Mouse (Mus musculus) neural tube, embryonic 13.5 days (tissue): ENCODE measurements around the gene Gabrb1. TPM values are rescaled to one million over a fixed set of nuclear protein-coding genes. Genes with fewer than 3 reads are reported as not detected.

Experiments
- ATAC-seq: fragments of 200-750 bp; cut with Nextera tagmentation; 2 replicates; pipeline ENCODE4 v1.8.0; 2017; ENCODE audit warnings: low read depth, mild to moderate bottlenecking, moderate TSS enrichment, moderate library complexity
- H3K27ac ChIP-seq: fragments of 300-500 bp; sonication (generic); replicated peaks from 2 replicates; pipeline ENCODE4 v1.5.1; 2015; ENCODE audit warnings: moderate library complexity, mild to moderate bottlenecking, inconsistent platforms
- H3K27me3 ChIP-seq: fragments of 300-500 bp; sonication (generic); 2 replicates; pipeline ENCODE4 v1.6.1; 2015; ENCODE audit warnings: mild to moderate bottlenecking, inconsistent platforms
- H3K36me3 ChIP-seq: fragments of 300-500 bp; sonication (generic); 2 replicates; pipeline ENCODE4 v1.6.1; 2015; ENCODE audit warnings: mild to moderate bottlenecking, inconsistent platforms
- H3K4me1 ChIP-seq: fragments of 300-500 bp; sonication (generic); replicated peaks from 2 replicates; pipeline ENCODE4 v1.6.1; 2015; ENCODE audit warnings: inconsistent platforms
- H3K4me2 ChIP-seq: fragments of 300-500 bp; sonication (generic); 2 replicates; pipeline ENCODE4 v1.6.1; 2015; ENCODE audit warnings: inconsistent platforms, mild to moderate bottlenecking, moderate library complexity
- H3K4me3 ChIP-seq: fragments of 300-500 bp; sonication (generic); 2 replicates; pipeline ENCODE4 v1.5.1; 2015; ENCODE audit warnings: mild to moderate bottlenecking, inconsistent platforms
- H3K9ac ChIP-seq: fragments of 300-500 bp; sonication (generic); 2 replicates; pipeline ENCODE4 v1.6.1; 2015; ENCODE audit warnings: moderate library complexity, mild to moderate bottlenecking, inconsistent platforms
- H3K9me3 ChIP-seq: fragments of 300-500 bp; sonication (generic); 2 replicates; pipeline ENCODE4 v1.6.1; 2016; ENCODE audit warnings: inconsistent platforms
- WGBS: fragments of 180-500 bp; shearing (Covaris S2); methylation state at CpG from one replicate; pipeline ENCODE4 v1.1.7; 2015; 5-methylcytosine and 5-hydroxymethylcytosine counted together
- polyA plus RNA-seq: library from polyadenylated mRNA; unstranded; fragments of >200 nt; fragmentation: Nextera tagmentation; extraction: Ambion mirVana; gene quantifications from 2 replicates; pipeline ENCODE4 v1.2.1, GENCODE M21; 2015

Gene Gabrb1
- polyA plus RNA-seq, 1 experiment from 2014 or later = 8.7 TPM

GRCm38 (mm10) chr5:72170067-72170466 is 512.2 kb downstream of the Gabrb1 start:
- Histone ChIP-seq H3K4me1 (peaks cover 19% of the 10 kb centered on the region), H3K27ac (no peak overlapping the region), H3K4me3 (no peak overlapping the region), H3K36me3 (0 out of 2 replicates have a peak, but pooled peaks cover 2% of the 10 kb centered on the region), H3K9ac (no peak overlapping the region), H3K9me3 (no peaks in the 10 kb centered on the region), H3K27me3 (no peaks in the 10 kb centered on the region), H3K4me2 (no peak overlapping the region)
- 72% methylated on average over 6 of the region's 6 CpGs for WGBS
- no peak for ATAC-seq

DNA sequence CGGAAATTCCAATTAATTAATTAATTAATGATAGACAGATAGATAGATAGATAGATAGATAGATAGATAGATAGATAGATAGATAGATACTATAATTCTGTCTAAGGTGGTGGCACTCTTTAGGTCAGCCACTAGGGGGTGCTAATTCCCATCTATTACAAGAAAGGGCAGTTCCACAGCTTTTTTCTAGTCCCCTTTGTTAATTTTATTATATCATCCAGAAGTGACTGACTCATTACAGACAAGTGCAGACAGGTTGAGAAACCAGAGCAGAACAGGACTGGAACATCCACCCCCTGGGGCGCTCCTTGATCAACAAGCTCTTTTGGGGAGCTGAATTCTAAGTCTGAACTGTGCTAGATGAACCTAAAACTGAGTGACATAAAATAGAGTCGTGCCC is 514.8 kb downstream of the Gabrb1 start:
- no peak overlapping the region for H3K4me3 ChIP-seq
- H3K4me1 ChIP-seq = peaks cover 3% of the 10 kb centered on the region; the same call in 1 of the 2 replicates
- H3K27ac ChIP-seq = no peak overlapping the region
- no peaks in the 10 kb centered on the region for H3K9me3 ChIP-seq
- 34% methylated on average over 3 of the region's 3 CpGs for WGBS
- H3K4me2 ChIP-seq = no peak overlapping the region
- H3K9ac ChIP-seq = no peak overlapping the region
- ATAC-seq = no peak
- no peaks in the 10 kb centered on the region for H3K36me3 ChIP-seq
- no peaks in the 10 kb centered on the region for H3K27me3 ChIP-seq

GRCm38 (mm10) chr5:72173521-72173920 is 515.6 kb downstream of the Gabrb1 start:
- Histone ChIP-seq H3K27me3 (no peaks in the 10 kb centered on the region), H3K27ac (no peak overlapping the region), H3K36me3 (no peaks in the 10 kb centered on the region), H3K9ac (no peak overlapping the region), H3K4me2 (no peak overlapping the region), H3K4me3 (no peak overlapping the region), H3K9me3 (no peaks in the 10 kb centered on the region), H3K4me1 (peaks cover 3% of the 10 kb centered on the region; the same call in 1 of the 2 replicates)
- no peak for ATAC-seq
- WGBS = 78% methylated on average over 1 of the region's 1 CpGs

GRCm38 (mm10) chr5:72175050-72175449 is 517.1 kb downstream of the Gabrb1 start:
- no peaks in the 10 kb centered on the region for H3K27me3 ChIP-seq
- H3K9me3 ChIP-seq = no peaks in the 10 kb centered on the region
- H3K4me3 ChIP-seq = no peak overlapping the region
- no peaks in the 10 kb centered on the region for H3K36me3 ChIP-seq
- H3K27ac ChIP-seq = no peak overlapping the region
- H3K4me1 ChIP-seq = peaks cover 3% of the 10 kb centered on the region; the same call in 1 of the 2 replicates
- no peak overlapping the region for H3K9ac ChIP-seq
- ATAC-seq = no peak
- WGBS = 75% methylated on average over 4 of the region's 4 CpGs
- peak overlapping the region; percentile 33; the same call in 1 of the 2 replicates for H3K4me2 ChIP-seq

DNA sequence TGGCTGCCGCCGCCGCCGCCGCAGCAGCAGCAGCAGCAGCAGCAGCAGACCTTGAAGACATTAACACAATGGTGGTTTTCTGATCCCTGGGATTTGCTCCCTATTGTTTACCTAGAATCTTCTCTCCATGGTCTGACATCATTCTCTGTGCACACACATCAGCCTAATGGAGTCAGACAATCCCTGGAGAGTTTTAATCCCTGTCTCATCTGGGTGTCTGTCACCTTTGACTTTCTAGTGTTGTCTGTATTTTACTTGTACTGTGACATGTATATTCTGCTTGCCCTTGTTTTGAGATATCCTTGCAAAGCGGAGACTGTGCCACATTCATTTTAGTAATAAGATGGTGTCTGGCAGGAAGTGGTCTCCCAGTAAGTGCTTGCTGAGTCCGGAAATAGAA is 517.6 kb downstream of the Gabrb1 start:
- Histone ChIP-seq H3K27ac (peak overlapping the region; percentile 69), H3K4me1 (peaks cover 3% of the 10 kb centered on the region; the same call in 1 of the 2 replicates), H3K36me3 (no peaks in the 10 kb centered on the region), H3K4me2 (peak overlapping the region; percentile 33), H3K9me3 (no peaks in the 10 kb centered on the region), H3K9ac (peak overlapping the region; percentile 6; the same call in 1 of the 2 replicates), H3K27me3 (no peaks in the 10 kb centered on the region), H3K4me3 (no peak overlapping the region)
- 16% methylated on average over 7 of the region's 7 CpGs for WGBS
- ATAC-seq = peak; percentile 56

DNA sequence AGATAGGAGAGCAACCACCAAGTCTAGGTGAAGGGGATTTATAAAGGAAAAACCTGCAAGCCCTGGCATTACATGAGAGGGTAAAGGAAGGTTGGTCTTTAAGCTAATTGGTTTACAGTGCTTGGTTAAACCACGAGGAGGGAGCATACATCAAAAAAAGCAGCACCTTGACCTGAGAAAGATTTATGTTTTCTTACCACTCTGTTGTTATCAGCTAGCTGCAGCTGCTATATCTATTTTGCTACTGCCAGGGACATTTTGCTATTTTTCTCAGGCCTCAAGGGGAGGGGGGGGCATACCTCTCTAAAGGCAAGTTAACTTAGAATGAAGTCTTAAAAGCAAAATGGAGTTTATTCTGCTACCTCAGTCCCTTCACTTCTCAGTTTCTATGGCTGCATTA is 523.3 kb downstream of the Gabrb1 start:
- no peaks in the 10 kb centered on the region for H3K9me3 ChIP-seq
- H3K27me3 ChIP-seq = no peaks in the 10 kb centered on the region
- no peak overlapping the region for H3K27ac ChIP-seq
- H3K4me1 ChIP-seq = no peaks in the 10 kb centered on the region
- ATAC-seq = no peak
- no peak overlapping the region for H3K4me3 ChIP-seq
- no peak overlapping the region for H3K4me2 ChIP-seq
- WGBS = 38% methylated on average over 1 of the region's 1 CpGs
- H3K9ac ChIP-seq = no peak overlapping the region
- H3K36me3 ChIP-seq = no peaks in the 10 kb centered on the region

- ATAC-seq = no peak
- H3K4me1 ChIP-seq = no peaks in the 10 kb centered on the region
- 85% methylated on average over 4 of the region's 4 CpGs for WGBS
- H3K27ac ChIP-seq = no peak overlapping the region
- no peak overlapping the region for H3K4me2 ChIP-seq
- H3K9me3 ChIP-seq = no peaks in the 10 kb centered on the region
- no peak overlapping the region for H3K4me3 ChIP-seq
- no peak overlapping the region for H3K9ac ChIP-seq
- no peaks in the 10 kb centered on the region for H3K27me3 ChIP-seq
- no peaks in the 10 kb centered on the region for H3K36me3 ChIP-seq
Observed at GRCm38 (mm10) chr5:72182804-72183203, 524.9 kb downstream of the Gabrb1 start.

DNA sequence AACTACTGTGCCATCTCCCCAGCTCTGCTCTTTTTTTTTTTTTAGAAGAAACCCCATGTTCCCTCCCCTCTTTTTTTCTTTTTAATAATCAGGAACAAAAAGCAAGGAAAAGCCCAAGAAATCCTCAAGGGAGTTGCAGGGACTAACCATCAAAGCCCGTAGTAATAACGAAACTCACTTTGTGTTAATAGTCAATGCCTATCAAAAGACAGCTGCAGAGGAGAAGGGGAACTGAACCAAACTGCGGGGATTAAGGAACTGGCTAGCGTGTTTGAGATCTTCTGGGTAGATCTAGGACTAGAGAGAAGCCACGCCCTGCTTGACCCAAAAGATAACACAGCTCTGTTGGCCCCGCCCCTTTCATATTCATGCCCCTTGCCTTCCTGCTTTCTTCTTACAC is 526.0 kb downstream of the Gabrb1 start:
- WGBS = 84% methylated on average over 6 of the region's 6 CpGs
- Histone ChIP-seq H3K36me3 (no peaks in the 10 kb centered on the region), H3K4me3 (no peak overlapping the region), H3K27ac (no peak overlapping the region), H3K9me3 (no peaks in the 10 kb centered on the region), H3K4me2 (no peak overlapping the region), H3K9ac (no peak overlapping the region), H3K4me1 (no peaks in the 10 kb centered on the region), H3K27me3 (no peaks in the 10 kb centered on the region)
- ATAC-seq = no peak

GRCm38 (mm10) chr5:72184437-72185100 is 526.7 kb downstream of the Gabrb1 start:
- no peaks in the 10 kb centered on the region for H3K27me3 ChIP-seq
- no peak for ATAC-seq
- no peaks in the 10 kb centered on the region for H3K36me3 ChIP-seq
- no peaks in the 10 kb centered on the region for H3K9me3 ChIP-seq
- H3K4me3 ChIP-seq = no peak overlapping the region
- 88% methylated on average over 13 of the region's 13 CpGs for WGBS
- H3K9ac ChIP-seq = no peak overlapping the region
- no peaks in the 10 kb centered on the region for H3K4me1 ChIP-seq
- H3K4me2 ChIP-seq = no peak overlapping the region
- no peak overlapping the region for H3K27ac ChIP-seq

- no peak overlapping the region for H3K4me3 ChIP-seq
- no peaks in the 10 kb centered on the region for H3K4me1 ChIP-seq
- no peaks in the 10 kb centered on the region for H3K9me3 ChIP-seq
- no peaks in the 10 kb centered on the region for H3K36me3 ChIP-seq
- no peak for ATAC-seq
- H3K9ac ChIP-seq = no peak overlapping the region
- WGBS = 85% methylated on average over 7 of the region's 7 CpGs
- no peak overlapping the region for H3K27ac ChIP-seq
- no peak overlapping the region for H3K4me2 ChIP-seq
- H3K27me3 ChIP-seq = no peaks in the 10 kb centered on the region
Observed at GRCm38 (mm10) chr5:72191154-72191553, 533.2 kb downstream of the Gabrb1 start.

DNA sequence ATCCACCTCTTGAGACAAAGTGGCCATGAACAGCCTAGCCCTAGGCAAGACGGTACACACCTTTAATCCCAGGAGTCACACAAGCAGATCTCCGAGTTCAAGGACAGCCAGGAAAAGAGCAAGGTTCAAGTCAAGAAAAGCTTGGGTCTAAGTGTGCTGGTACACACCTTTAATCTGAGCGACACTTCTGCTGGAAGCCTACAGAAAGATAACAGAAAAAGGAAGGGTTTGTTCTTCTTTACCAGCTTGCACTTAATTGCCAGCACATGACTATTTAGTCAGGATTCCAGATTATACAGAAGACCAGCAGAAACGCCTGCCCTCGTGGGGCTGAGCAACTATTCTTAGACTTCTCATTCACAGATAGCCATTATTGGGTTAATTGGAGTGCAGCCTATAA is 534.0 kb downstream of the Gabrb1 start:
- no peak overlapping the region for H3K9ac ChIP-seq
- no peaks in the 10 kb centered on the region for H3K4me1 ChIP-seq
- no peak for ATAC-seq
- H3K36me3 ChIP-seq = no peaks in the 10 kb centered on the region
- H3K9me3 ChIP-seq = no peaks in the 10 kb centered on the region
- no peak overlapping the region for H3K4me2 ChIP-seq
- H3K27ac ChIP-seq = no peak overlapping the region
- 87% methylated on average over 5 of the region's 5 CpGs for WGBS
- H3K27me3 ChIP-seq = no peaks in the 10 kb centered on the region
- H3K4me3 ChIP-seq = no peak overlapping the region

GRCm38 (mm10) chr5:72195442-72195841 is 537.5 kb downstream of the Gabrb1 start:
- Histone ChIP-seq H3K27ac (no peak overlapping the region), H3K4me1 (no peaks in the 10 kb centered on the region), H3K9ac (no peak overlapping the region), H3K36me3 (no peaks in the 10 kb centered on the region), H3K9me3 (no peaks in the 10 kb centered on the region), H3K4me2 (no peak overlapping the region), H3K27me3 (no peaks in the 10 kb centered on the region), H3K4me3 (no peak overlapping the region)
- no peak for ATAC-seq
- WGBS = 93% methylated on average over 1 of the region's 1 CpGs
